Mouse (Mus musculus) telencephalon, adult 2 months (tissue): ENCODE results near the gene Rasgrf1.
"Not testable (repeated sequence)": the region's sequence is repeated elsewhere in the genome, so short reads cannot be mapped to it uniquely, and the experiment has no call there.

Source experiments
- DNase-seq: peaks from one replicate; pipeline ENCODE4 v3.0.0-alpha.2; 2011; ENCODE audit warnings: low read depth, low spot score

The Rasgrf1 gene

GRCm38 (mm10) chr9:90035794-90036193, 126.1 kb downstream of the Rasgrf1 start:
- no peak for DNase-seq

GRCm38 (mm10) chr9:90036313-90036712, 126.6 kb downstream of the Rasgrf1 start:
- no peak for DNase-seq

DNA sequence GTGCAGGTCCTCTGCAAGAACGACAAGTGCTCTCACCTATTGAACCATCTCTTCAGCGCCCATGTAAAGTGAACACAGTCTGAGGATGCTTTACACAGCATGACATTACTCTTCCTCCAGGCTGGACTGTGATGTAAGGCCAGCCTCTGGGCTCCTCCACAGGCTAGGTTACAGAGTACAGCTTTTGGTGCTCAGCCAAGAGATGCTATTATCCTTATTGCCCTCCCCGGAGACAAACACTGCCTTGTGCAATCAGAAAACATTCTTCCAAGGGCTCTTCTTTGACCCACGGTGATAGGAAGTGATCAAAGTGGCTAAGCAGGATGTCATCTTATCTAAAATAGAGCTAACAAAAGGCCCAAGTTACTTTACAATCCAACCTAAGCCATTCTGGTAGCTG, 128.8 kb downstream of the Rasgrf1 start:
- no peak for DNase-seq

- DNase-seq = no peak
Observed at GRCm38 (mm10) chr9:90040916-90041315, 131.2 kb downstream of the Rasgrf1 start.

GRCm38 (mm10) chr9:90041556-90041955, 131.8 kb downstream of the Rasgrf1 start:
- no peak for DNase-seq

- DNase-seq = not testable (repeated sequence)
Observed at GRCm38 (mm10) chr9:90042906-90043305, 133.2 kb downstream of the Rasgrf1 start.

DNA sequence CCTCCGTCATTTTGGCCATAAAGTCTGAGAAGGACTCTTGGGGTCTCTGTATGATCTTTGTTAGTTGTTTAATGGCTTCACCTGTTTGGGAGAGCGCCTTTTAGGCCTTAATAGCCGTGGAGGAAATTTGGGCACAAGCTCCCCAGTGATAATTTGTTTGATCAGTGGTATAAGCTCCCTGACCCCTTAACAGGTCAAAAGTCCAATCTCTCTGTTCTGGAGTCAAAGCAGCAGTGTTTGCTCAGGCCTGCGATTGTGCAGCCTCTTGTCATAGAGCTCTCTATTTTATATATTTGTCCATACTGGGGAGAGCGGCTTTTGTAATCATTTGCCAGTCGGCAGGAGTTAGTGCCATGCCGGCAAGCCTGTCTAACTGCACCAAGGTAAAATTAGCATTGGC, 135.5 kb downstream of the Rasgrf1 start:
- DNase-seq = no peak

DNA sequence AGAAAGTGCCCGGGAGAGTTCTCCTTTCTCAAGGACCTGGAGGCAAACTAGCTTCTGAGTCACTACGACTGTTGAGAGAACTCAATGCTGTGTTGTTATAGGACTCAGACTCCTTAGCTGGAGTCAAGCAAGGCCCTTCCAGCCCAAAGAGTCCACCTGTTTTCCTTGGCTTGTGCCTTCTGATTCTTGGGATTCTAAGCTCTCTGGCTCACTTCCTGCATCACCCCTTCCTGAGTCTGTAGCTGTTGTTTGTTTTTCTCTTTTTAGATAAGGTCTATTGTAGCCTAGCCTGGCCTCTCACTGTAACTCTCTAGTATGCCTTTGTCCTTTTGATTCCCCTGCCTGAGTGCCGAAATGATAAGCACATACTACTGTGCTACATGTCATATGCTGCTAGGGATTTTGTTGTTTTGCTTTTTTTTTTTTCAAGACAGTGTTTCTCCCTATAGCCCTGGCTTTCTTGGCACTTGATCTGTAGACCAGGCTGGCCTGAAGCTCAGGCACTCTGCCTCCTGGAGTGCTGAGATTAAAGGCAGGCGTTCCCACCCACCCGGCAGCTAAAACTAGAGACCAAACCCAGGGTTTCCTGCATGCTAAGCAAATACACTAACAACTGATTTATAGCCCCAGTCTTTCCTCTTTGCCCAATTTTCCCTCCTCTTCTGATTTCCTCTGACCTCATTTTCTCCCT, 138.4 kb downstream of the Rasgrf1 start:
- no peak for DNase-seq

DNA sequence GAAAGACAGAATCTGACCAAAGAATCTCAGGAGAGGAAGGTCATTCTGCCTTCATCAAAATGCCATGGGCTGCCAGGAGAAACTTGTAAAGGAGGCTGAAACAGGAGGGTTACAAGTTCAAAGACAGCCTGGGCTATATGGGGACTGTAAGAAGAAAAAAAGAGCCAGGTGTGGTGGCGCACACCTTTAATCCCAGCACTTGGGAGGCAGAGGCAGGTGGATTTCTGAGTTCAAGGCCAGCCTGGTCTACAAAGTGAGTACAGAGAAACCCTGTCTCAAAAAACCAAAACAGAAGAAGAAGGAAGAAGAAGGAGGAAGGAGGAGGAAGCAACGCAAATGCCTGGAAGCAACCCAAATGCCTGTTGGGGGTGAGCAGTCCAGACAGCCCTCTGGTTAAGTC, 144.1 kb downstream of the Rasgrf1 start, which contains the start of gene Ctsh:
TSS of gene Ctsh (plus strand) at position 301 of the 400 bp plus-strand sequence.
- no peak for DNase-seq

DNA sequence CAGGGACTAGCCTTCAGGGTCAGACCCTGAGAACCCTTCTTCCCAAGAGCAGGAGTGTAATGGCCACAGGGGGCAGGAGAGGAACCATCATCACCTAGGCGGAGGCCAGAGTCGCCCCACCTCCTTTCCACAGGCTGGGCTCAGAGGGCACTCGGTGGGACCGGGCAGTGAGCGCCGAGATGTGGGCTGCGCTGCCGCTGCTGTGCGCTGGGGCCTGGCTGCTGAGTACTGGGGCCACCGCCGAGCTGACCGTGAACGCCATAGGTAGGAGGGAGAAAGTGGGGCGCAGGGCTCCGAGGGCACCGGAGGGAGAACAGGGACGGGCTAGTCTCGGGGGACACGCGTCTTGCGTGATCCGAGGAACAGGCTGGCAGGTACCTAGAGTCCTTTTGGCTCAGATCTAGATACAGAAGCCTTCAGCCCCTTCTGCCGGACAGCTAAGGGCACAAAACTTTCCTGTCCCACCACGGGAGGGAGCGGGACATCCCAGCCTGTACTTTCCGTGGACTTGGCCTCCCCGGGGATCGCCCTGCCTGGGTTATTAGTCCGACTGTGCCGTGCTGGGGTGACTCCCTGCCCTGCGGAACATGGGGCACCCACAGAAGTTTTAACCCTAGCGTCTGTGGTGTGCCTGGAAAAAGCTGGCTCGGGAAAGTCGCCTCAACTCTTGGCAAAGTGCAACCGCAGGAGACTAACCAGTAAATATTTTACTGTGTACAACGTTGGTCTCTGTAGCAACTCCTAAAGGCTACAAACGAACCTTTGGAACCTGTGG, 144.8 kb downstream of the Rasgrf1 start:
- no peak for DNase-seq

- no peak for DNase-seq
Observed at GRCm38 (mm10) chr9:90055409-90055808, 145.7 kb downstream of the Rasgrf1 start.

DNA sequence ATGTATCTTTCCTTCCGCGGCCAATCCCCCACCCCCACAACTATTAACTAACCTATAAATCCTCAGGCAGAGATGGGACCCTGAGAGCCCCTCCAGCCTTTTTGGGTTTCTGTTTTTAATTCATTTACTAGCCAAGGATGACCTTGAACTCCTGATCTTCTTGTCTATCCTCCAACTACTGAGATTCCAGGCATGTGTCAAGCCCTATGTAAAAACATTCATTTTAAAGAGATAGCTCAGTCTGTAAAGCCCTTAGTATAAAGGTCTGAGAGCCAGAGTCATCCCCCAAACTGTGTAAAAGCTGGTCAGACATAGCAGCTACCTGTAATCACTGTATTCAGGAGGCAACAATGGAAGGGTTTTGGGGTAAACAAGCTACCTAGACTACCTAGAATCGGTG, 146.2 kb downstream of the Rasgrf1 start:
- no peak for DNase-seq

DNA sequence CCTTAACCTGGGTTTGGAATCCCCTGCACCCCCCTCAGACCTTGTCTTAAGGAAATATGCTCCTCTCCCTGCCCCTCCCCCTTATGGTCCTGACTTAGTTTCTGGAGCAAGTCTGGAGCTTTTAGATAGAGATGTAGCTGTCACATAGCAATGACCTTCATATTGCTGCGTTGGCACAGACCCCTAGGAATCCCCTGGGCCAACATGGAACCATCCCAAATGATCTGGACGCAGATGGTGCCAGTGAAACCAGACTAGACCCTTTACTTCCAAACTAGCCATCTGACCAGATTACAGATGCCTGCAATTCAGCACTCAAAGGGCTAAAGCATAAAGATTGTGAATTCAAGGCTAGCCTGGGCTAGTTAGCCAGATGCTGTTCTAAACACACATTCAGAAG, 147.0 kb downstream of the Rasgrf1 start:
- no peak for DNase-seq

DNA sequence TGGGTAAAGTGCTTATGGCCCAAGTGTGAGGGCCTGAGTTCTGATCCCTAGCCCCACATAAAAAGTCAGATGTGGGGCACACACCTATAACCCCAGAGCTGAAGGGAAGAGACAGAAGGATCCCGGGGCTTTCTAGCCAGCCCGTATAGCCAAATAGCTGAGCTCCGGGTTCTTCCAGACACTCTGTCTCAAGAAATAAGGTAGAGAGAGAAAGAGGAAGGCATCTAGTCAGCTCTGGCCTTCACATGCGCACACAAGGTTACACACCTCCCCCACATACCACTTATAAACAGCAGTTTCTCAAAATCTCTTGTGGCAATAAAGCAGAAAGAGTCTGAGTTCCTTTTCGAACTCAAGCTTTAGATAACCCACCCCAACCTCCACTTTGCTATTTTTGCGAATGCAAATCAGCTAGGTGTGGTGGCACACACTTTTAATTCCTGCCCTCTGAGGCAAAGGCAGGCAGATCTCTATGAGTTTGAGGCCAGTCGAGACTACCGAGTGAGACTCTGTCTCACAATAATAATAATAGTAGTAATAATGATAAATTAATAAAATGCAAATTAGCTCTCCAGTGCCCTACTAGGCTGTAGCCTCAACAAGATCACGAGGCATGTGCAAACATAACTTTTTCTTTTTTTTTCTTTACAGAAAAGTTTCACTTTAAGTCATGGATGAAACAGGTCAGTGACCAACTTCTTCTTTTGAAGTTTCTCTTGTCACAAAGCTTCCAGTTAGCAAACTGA, 150.3 kb downstream of the Rasgrf1 start:
- no peak for DNase-seq

- no peak for DNase-seq
Observed at GRCm38 (mm10) chr9:90060574-90060875, 150.8 kb downstream of the Rasgrf1 start.

GRCm38 (mm10) chr9:90060932-90061331, 151.2 kb downstream of the Rasgrf1 start:
- not testable (repeated sequence) for DNase-seq

DNA sequence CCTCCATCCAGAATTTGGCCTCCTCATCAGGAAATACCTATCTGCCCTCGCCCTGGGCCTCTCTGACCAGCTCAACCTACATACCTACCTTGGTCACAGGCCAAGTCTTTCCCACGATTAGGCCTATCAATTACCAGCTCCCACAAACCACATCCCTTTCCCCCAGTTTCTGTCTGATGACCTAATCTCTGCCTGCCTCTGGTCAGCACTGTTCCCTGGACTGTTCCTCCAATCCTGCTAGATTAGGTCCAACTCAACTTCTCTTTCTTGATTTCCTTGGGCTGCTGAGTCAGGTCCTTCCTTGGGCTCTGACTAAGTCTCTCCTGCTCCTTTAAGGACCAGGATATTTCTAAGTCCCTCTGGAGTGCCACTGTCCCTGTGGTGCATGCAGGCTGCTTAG, 157.6 kb downstream of the Rasgrf1 start:
- DNase-seq = no peak

DNA sequence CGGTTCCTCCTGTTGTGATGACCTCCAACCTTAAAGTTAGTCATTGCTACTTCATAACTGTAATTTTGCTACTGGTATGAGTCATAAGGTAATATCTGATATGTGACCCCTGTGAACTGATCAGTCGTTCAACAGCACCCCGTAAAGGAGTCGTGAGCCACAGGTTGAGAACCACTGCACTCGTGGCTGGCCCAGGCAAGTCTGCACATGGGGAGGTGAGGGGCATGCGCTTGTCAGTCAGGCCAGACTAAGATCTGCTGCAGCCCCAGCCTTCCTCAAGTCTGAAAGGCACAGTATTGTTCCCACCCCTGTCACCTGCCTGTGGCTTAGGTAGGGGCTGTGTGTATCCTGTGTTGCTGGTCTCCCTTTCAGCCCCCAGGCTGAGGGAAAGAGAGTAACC, 159.1 kb downstream of the Rasgrf1 start:
- no peak for DNase-seq

DNA sequence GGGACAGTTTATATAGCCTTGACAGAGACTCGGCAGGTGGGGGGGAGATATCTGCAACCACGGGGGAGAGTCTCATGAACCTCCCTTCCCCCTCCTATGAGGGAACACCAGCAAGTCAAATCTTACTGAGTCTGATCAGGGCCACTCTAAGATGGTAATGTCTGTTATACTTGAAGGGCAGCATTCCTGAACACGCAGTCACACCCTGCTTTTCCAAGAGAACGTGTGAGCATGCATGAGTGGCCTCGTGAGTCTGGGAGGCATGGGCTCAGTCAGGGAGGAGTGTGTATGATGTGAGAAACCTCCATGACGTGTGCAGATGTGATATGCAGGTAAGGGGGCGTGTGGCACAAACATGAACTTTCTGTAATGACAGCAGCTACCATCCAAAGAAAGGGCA, 159.8 kb downstream of the Rasgrf1 start:
- DNase-seq = no peak

GRCm38 (mm10) chr9:90070174-90070573, 160.5 kb downstream of the Rasgrf1 start:
- DNase-seq = no peak

DNA sequence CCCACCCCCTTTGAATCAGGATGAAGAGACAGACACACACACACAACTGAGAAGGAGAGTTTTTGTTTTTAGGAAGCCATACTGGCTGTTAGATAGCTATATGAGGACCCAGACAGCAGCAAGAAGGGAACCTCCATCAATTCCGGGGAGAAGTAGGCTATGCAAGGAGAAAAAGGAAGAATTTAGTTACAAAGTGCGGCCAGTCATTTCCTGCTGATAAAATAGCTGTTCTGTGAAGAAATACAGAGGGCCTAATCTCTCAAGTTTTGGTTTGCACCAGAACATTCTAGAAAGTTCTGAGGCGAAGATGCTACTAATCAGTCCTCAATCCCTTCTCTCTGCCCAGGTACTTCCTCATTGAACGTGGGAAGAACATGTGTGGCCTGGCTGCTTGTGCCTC, 165.6 kb downstream of the Rasgrf1 start:
- DNase-seq = no peak

GRCm38 (mm10) chr9:90076131-90076530, 166.4 kb downstream of the Rasgrf1 start:
- no peak for DNase-seq
